Mouse (Mus musculus) MEL (cell line): ENCODE data around the gene Cenpu. TPM values are rescaled to one million over a fixed set of nuclear protein-coding genes. Genes with fewer than 3 reads are reported as not detected.

Experiments used
- DNase-seq: peaks from one replicate; pipeline ENCODE4 v3.0.0; 2011; ENCODE audit warnings: low read depth, low spot score
- H3K27ac ChIP-seq: 2 replicates; pipeline ENCODE4 v1.5.1; 2012; ENCODE audit warnings: low read depth, mild to moderate bottlenecking, control low read depth, low read length, moderate library complexity; ENCODE audit not compliant: control insufficient read depth
- H3K27me3 ChIP-seq, 2 experiments: fragments of 150-350 bp in 1 of 2; sonication (generic) in 1 of 2; 2 replicates each; pipeline ENCODE4 v1.6.1; 2012; ENCODE audit warnings: low read length in 2 of 2, mild to moderate bottlenecking in 2 of 2, improper control_type of control experiment in 1 of 2, moderate library complexity in 1 of 2; ENCODE audit not compliant: insufficient read depth in 2 of 2, control insufficient read depth in 1 of 2
- H3K36me3 ChIP-seq, 2 experiments: 2 replicates each; pipeline ENCODE4 v1.6.1; 2012 to 2014; ENCODE audit warnings: low read length in 2 of 2, improper control_type of control experiment in 1 of 2, inconsistent platforms in 1 of 2, mild to moderate bottlenecking in 1 of 2; ENCODE audit not compliant: insufficient read depth in 2 of 2, control insufficient read depth in 1 of 2
- H3K4me1 ChIP-seq, 2 experiments: fragments of 150-350 bp in 1 of 2; sonication (generic) in 1 of 2; 2 replicates each; pipeline ENCODE4 v1.6.1; 2012; ENCODE audit warnings: low read length in 2 of 2, improper control_type of control experiment in 1 of 2, mild to moderate bottlenecking in 1 of 2; ENCODE audit not compliant: insufficient read depth in 2 of 2, control insufficient read depth in 1 of 2
- H3K4me3 ChIP-seq, 2 experiments: fragments of 150-350 bp in 1 of 2; sonication (generic) in 1 of 2; 2 replicates each; pipeline ENCODE4 v1.5.1; 2012; ENCODE audit warnings: low read depth in 2 of 2, low read length in 2 of 2, mild to moderate bottlenecking in 2 of 2, moderate library complexity in 2 of 2, control low read depth in 1 of 2, improper control_type of control experiment in 1 of 2; ENCODE audit not compliant: control insufficient read depth in 1 of 2, insufficient read depth in 1 of 2
- H3K79me2 ChIP-seq: 2 replicates; pipeline ENCODE4 v1.6.1; 2012; ENCODE audit warnings: mild to moderate bottlenecking, low read length, moderate library complexity; ENCODE audit not compliant: control insufficient read depth, poor library complexity, insufficient read depth
- H3K9ac ChIP-seq: 2 replicates; pipeline ENCODE4 v1.6.1; 2012; ENCODE audit warnings: low read depth, mild to moderate bottlenecking, control low read depth, low read length, moderate library complexity; ENCODE audit not compliant: control insufficient read depth, poor library complexity, severe bottlenecking
- H3K9me3 ChIP-seq: fragments of 150-350 bp; sonication (generic); replicated peaks from 2 replicates; pipeline ENCODE4 v1.6.1; 2012; ENCODE audit warnings: mild to moderate bottlenecking, low read length, improper control_type of control experiment, moderate library complexity; ENCODE audit not compliant: insufficient read depth
- CHD2 ChIP-seq: IDR thresholded peaks from 2 replicates; pipeline ENCODE4 v1.6.1; 2011; ENCODE audit warnings: low read length, improper control_type of control experiment
- EP300 ChIP-seq, 2 experiments: IDR thresholded peaks; 2 replicates each; pipeline ENCODE4 v1.6.1; 2011; ENCODE audit warnings: improper control_type of control experiment in 2 of 2, low read length in 2 of 2, low read depth in 1 of 2, mild to moderate bottlenecking in 1 of 2
- GABPA ChIP-seq: IDR thresholded peaks from 2 replicates; pipeline ENCODE4 v1.6.1; 2012; ENCODE audit warnings: low read depth, mild to moderate bottlenecking, inconsistent platforms, low read length, improper control_type of control experiment, moderate library complexity
- GATA1 ChIP-seq: IDR thresholded peaks from 2 replicates; pipeline ENCODE4 v1.6.1; 2011; ENCODE audit warnings: low read depth, low read length, improper control_type of control experiment
- HCFC1 ChIP-seq: IDR thresholded peaks from 2 replicates; pipeline ENCODE4 v1.6.1; 2012; ENCODE audit warnings: low read depth, mild to moderate bottlenecking, inconsistent platforms, low read length, improper control_type of control experiment, moderate library complexity
- JUND ChIP-seq: IDR thresholded peaks from 2 replicates; pipeline ENCODE4 v1.6.1; 2011; ENCODE audit warnings: low read depth, mild to moderate bottlenecking, improper control_type of control experiment, low read length
- MAFK ChIP-seq: IDR thresholded peaks from 2 replicates; pipeline ENCODE4 v1.6.1; 2011; ENCODE audit warnings: low read depth, mild to moderate bottlenecking, low read length, improper control_type of control experiment, borderline replicate concordance
- MAX ChIP-seq: IDR thresholded peaks from 2 replicates; pipeline ENCODE4 v1.6.1; 2011; ENCODE audit warnings: low read length, improper control_type of control experiment
- MAZ ChIP-seq: IDR thresholded peaks from 2 replicates; pipeline ENCODE4 v1.6.1; 2012; ENCODE audit warnings: low read depth, mild to moderate bottlenecking, inconsistent platforms, low read length, improper control_type of control experiment
- MYB ChIP-seq: IDR thresholded peaks from 2 replicates; pipeline ENCODE4 v1.6.1; 2011; ENCODE audit warnings: mild to moderate bottlenecking, low read depth, low read length, improper control_type of control experiment
- MYC ChIP-seq: IDR thresholded peaks from 2 replicates; pipeline ENCODE4 v1.6.1; 2011; ENCODE audit warnings: low read depth, mild to moderate bottlenecking, low read length, improper control_type of control experiment, moderate library complexity
- POLR2AphosphoS2 ChIP-seq: IDR thresholded peaks from 2 replicates; pipeline ENCODE4 v1.6.1; 2011; ENCODE audit warnings: low read length, improper control_type of control experiment
- RCOR1 ChIP-seq: IDR thresholded peaks from 2 replicates; pipeline ENCODE4 v1.6.1; 2012; ENCODE audit warnings: low read depth, mild to moderate bottlenecking, inconsistent platforms, low read length, improper control_type of control experiment
- SIN3A ChIP-seq: IDR thresholded peaks from 2 replicates; pipeline ENCODE4 v1.6.1; 2012; ENCODE audit warnings: low read length, improper control_type of control experiment, inconsistent platforms
- SMC3 ChIP-seq: IDR thresholded peaks from 2 replicates; pipeline ENCODE4 v1.6.1; 2011; ENCODE audit warnings: low read depth, low read length, improper control_type of control experiment
- TAL1 ChIP-seq: IDR thresholded peaks from 2 replicates; pipeline ENCODE4 v1.6.1; 2012; ENCODE audit warnings: mild to moderate bottlenecking, inconsistent platforms, low read length, moderate library complexity, mixed read lengths
- TCF12 ChIP-seq: IDR thresholded peaks from 2 replicates; pipeline ENCODE4 v1.6.1; 2014; ENCODE audit warnings: low read depth, mild to moderate bottlenecking, inconsistent platforms, low read length, improper control_type of control experiment, moderate library complexity
- USF1 ChIP-seq: IDR thresholded peaks from 2 replicates; pipeline ENCODE4 v1.6.1; 2014; ENCODE audit warnings: low read depth, mild to moderate bottlenecking, inconsistent platforms, low read length, improper control_type of control experiment, moderate library complexity
- USF2 ChIP-seq, 2 experiments: IDR thresholded peaks; 2 replicates each; pipeline ENCODE4 v1.6.1; 2011 to 2012; ENCODE audit warnings: improper control_type of control experiment in 2 of 2, low read length in 2 of 2, borderline replicate concordance in 1 of 2, inconsistent platforms in 1 of 2, low read depth in 1 of 2, mild to moderate bottlenecking in 1 of 2; ENCODE audit not compliant: insufficient read depth in 1 of 2
- ZMIZ1 ChIP-seq: IDR thresholded peaks from 2 replicates; pipeline ENCODE4 v1.6.1; 2012; ENCODE audit warnings: low read depth, mild to moderate bottlenecking, inconsistent platforms, low read length, improper control_type of control experiment, moderate library complexity
- polyA plus RNA-seq, 2 experiments: library from polyadenylated mRNA; stranded (reverse) in 1 of 2; unstranded in 1 of 2; fragments of >175 nt in 1 of 2; fragments of >200 nt in 1 of 2; gene quantifications; 2 replicates each; pipeline versions ENCODE4 v1.2.1 to v1.2.4; 2012; ENCODE audit warnings: low replicate concordance in 2 of 2, low read depth in 1 of 2; ENCODE audit not compliant: insufficient read length in 2 of 2, insufficient read depth in 1 of 2, missing spikeins in 1 of 2
- total RNA-seq: library from RNA; depleted of rRNA; stranded (reverse); fragments of 300-350 nt; gene quantifications from 2 replicates; pipeline ENCODE4 v1.2.3, GENCODE M21; 2012

Gene Cenpu
- total and polyA plus RNA-seq, 3 experiments: 30.7 to 446 (median 42.5) TPM

- TF ChIP-seq HCFC1: no peak
- no peak for TF ChIP-seq CHD2
- TF ChIP-seq, all 39 proteins: peak for 8
These were observed 47.6 kb downstream of the Cenpu start (continued) for GRCm38 (mm10) chr8:46599314-46599904.

GRCm38 (mm10) chr8:46600959-46601707 lies 49.3 kb downstream of the Cenpu start:
- Histone ChIP-seq H3K36me3 (peaks cover 2 to 45% of the 10 kb centered on the region in 2 experiments), H3K4me1 (peaks cover 26 to 43% of the 10 kb centered on the region in 2 experiments), H3K9me3 (no peaks in the 10 kb centered on the region), H3K27me3 (no peaks in the 10 kb centered on the region), H3K79me2 (no peaks in the 10 kb centered on the region), H3K4me3 (no peak overlapping the region), H3K9ac (no peak overlapping the region), H3K27ac (no peak overlapping the region)
- TF ChIP-seq GABPA (no peak), MYC (no peak), RCOR1 (no peak), SIN3A (no peak), JUND (no peak), MAX (no peak), EP300 (IDR thresholded peaks at IDR 0.05; ENCODE audit: low read depth in 1 of 2, low read length in 2 of 2) (no peak; a peak in 1 of 4 replicates), MAFK (no peak), CHD2 (no peak), MYB (no peak), TCF12 (no peak), GATA1 (no peak), TAL1 (no peak), USF2 (IDR thresholded peaks at IDR 0.05; ENCODE audit: borderline replicate concordance in 1 of 2, insufficient read depth in 1 of 2, low read depth in 1 of 2, low read length in 2 of 2) (no peak), ZMIZ1 (no peak), USF1 (no peak), SMC3 (no peak), MAZ (no peak), POLR2AphosphoS2 (no peak)
- DNase-seq: no peak
